Mouse (Mus musculus) stomach, postnatal 0 days (tissue): ENCODE results near the gene Gm10283. TPM values are rescaled to one million over a fixed set of nuclear protein-coding genes. Genes with fewer than 3 reads are reported as not detected.

Experiments used
- ATAC-seq: fragments of 200-750 bp; cut with Nextera tagmentation; 2 replicates; pipeline ENCODE4 v1.8.0; 2017; ENCODE audit not compliant: low FRiP score, low TSS enrichment
- DNase-seq: peaks from one replicate; pipeline ENCODE4 v3.0.0-alpha.2; 2016; ENCODE audit warnings: low spot score
- H3K27ac ChIP-seq: fragments of 300-500 bp; sonication (generic); replicated peaks from 2 replicates; pipeline ENCODE4 v1.5.1; 2014; ENCODE audit warnings: mild to moderate bottlenecking, control low read depth
- H3K27me3 ChIP-seq: fragments of 300-500 bp; sonication (generic); 2 replicates; pipeline ENCODE4 v1.6.1; 2014; ENCODE audit warnings: low read length; ENCODE audit not compliant: control insufficient read depth, insufficient read depth
- H3K36me3 ChIP-seq: fragments of 300-500 bp; sonication (generic); 2 replicates; pipeline ENCODE4 v1.6.1; 2014; ENCODE audit warnings: low read length, mixed read lengths; ENCODE audit not compliant: control insufficient read depth, insufficient read depth
- H3K4me1 ChIP-seq: fragments of 300-500 bp; sonication (generic); replicated peaks from 2 replicates; pipeline ENCODE4 v1.6.1; 2014; ENCODE audit warnings: antibody characterized with exemption; ENCODE audit not compliant: control insufficient read depth, insufficient read depth
- H3K4me2 ChIP-seq: fragments of 300-500 bp; sonication (generic); replicated peaks from 2 replicates; pipeline ENCODE4 v1.6.1; 2014; ENCODE audit warnings: low read depth, mild to moderate bottlenecking, control low read depth, moderate library complexity
- H3K4me3 ChIP-seq: fragments of 300-500 bp; sonication (generic); 2 replicates; pipeline ENCODE4 v1.5.1; 2014; ENCODE audit warnings: low read depth, low read length, control low read depth
- H3K9ac ChIP-seq: fragments of 300-500 bp; sonication (generic); 2 replicates; pipeline ENCODE4 v1.6.1; 2014; ENCODE audit warnings: mild to moderate bottlenecking, low read length, control low read depth, mixed read lengths
- H3K9me3 ChIP-seq: fragments of 300-500 bp; sonication (generic); 2 replicates; pipeline ENCODE4 v1.6.1; 2016; ENCODE audit warnings: low read length; ENCODE audit not compliant: control insufficient read depth
- CTCF ChIP-seq: IDR thresholded peaks from 2 replicates; pipeline ENCODE4 v1.5.1; 2016; ENCODE audit warnings: antibody characterized with exemption, low read depth, mild to moderate bottlenecking, moderate library complexity
- EP300 ChIP-seq: optimal IDR thresholded peaks from 2 replicates; pipeline ENCODE3; 2016; ENCODE audit warnings: antibody characterized with exemption
- WGBS: fragments of 180-500 bp; shearing (Covaris S2); extraction: QIAGEN DNeasy Blood & Tissue Kit; methylation state at CpG from one replicate; pipeline ENCODE4 v1.1.7; 2014; 5-methylcytosine and 5-hydroxymethylcytosine counted together
- polyA plus RNA-seq: library from polyadenylated mRNA; unstranded; fragments of >200 nt; fragmentation: Nextera tagmentation; extraction: Ambion mirVana; gene quantifications from 2 replicates; pipeline ENCODE4 v1.2.1, GENCODE M21; 2015

Gene Gm10283
- polyA plus RNA-seq, 1 experiment from 2014 or later = not detected

- 43% methylated on average over 3 of the region's 3 CpGs for WGBS
Measured at GRCm38 (mm10) chr8:60438557-60438956, 64.4 kb downstream of the Gm10283 start.

GRCm38 (mm10) chr8:60436872-60437271 is 66.1 kb downstream of the Gm10283 start:
- Histone ChIP-seq H3K36me3 (no peaks in the 10 kb centered on the region), H3K4me3 (no peak overlapping the region), H3K4me2 (no peak overlapping the region), H3K27ac (no peak overlapping the region), H3K9ac (no peak overlapping the region), H3K4me1 (no peaks in the 10 kb centered on the region), H3K27me3 (no peaks in the 10 kb centered on the region), H3K9me3 (no peaks in the 10 kb centered on the region)
- ATAC-seq = no peak
- TF ChIP-seq EP300 = no peak
- no peak for TF ChIP-seq CTCF
- no peak for DNase-seq
- WGBS = 73% methylated on average over 3 of the region's 3 CpGs

More at GRCm38 (mm10) chr8:60438557-60438956, 64.4 kb downstream of the Gm10283 start:
- Histone ChIP-seq H3K4me1 (no peaks in the 10 kb centered on the region), H3K9me3 (no peaks in the 10 kb centered on the region), H3K9ac (no peak overlapping the region), H3K27me3 (no peaks in the 10 kb centered on the region), H3K27ac (no peak overlapping the region), H3K36me3 (no peaks in the 10 kb centered on the region), H3K4me2 (no peak overlapping the region), H3K4me3 (no peak overlapping the region)
- ATAC-seq = no peak
- no peak for DNase-seq
- TF ChIP-seq CTCF (no peak), EP300 (no peak)

GRCm38 (mm10) chr8:60432649-60433048 is 70.3 kb downstream of the Gm10283 start:
- H3K27ac ChIP-seq = no peak overlapping the region
- H3K9ac ChIP-seq = no peak overlapping the region
- TF ChIP-seq EP300 (no peak), CTCF (no peak)
- H3K4me1 ChIP-seq = no peaks in the 10 kb centered on the region
- no peak overlapping the region for H3K4me2 ChIP-seq
- H3K9me3 ChIP-seq = no peaks in the 10 kb centered on the region
- H3K4me3 ChIP-seq = no peak overlapping the region
- ATAC-seq (no peak), DNase-seq (no peak)
- 92% methylated on average over 5 of the region's 5 CpGs for WGBS
- H3K36me3 ChIP-seq = no peaks in the 10 kb centered on the region
- no peaks in the 10 kb centered on the region for H3K27me3 ChIP-seq

- ATAC-seq (no peak), DNase-seq (no peak)
- Histone ChIP-seq H3K27ac (no peak overlapping the region), H3K36me3 (no peaks in the 10 kb centered on the region), H3K9me3 (no peaks in the 10 kb centered on the region), H3K27me3 (no peaks in the 10 kb centered on the region), H3K4me1 (no peaks in the 10 kb centered on the region), H3K9ac (no peak overlapping the region), H3K4me3 (no peak overlapping the region), H3K4me2 (no peak overlapping the region)
- TF ChIP-seq CTCF (no peak), EP300 (no peak)
- 75% methylated on average over 8 of the region's 8 CpGs for WGBS
Measured at GRCm38 (mm10) chr8:60406358-60406757, 96.6 kb downstream of the Gm10283 start.

- Histone ChIP-seq H3K4me1 (no peaks in the 10 kb centered on the region), H3K9ac (no peak overlapping the region), H3K36me3 (no peaks in the 10 kb centered on the region), H3K9me3 (no peaks in the 10 kb centered on the region), H3K4me2 (no peak overlapping the region), H3K27ac (no peak overlapping the region), H3K27me3 (no peaks in the 10 kb centered on the region), H3K4me3 (no peak overlapping the region)
- TF ChIP-seq CTCF (no peak), EP300 (no peak)
- no peak for DNase-seq
- no peak for ATAC-seq
- 45% methylated on average over 6 of the region's 6 CpGs for WGBS
Measured at GRCm38 (mm10) chr8:60404994-60405548, 97.9 kb downstream of the Gm10283 start.

- no peaks in the 10 kb centered on the region for H3K9me3 ChIP-seq
- WGBS = 62% methylated on average over 4 of the region's 4 CpGs
Measured at GRCm38 (mm10) chr8:60393675-60394074, 109.3 kb downstream of the Gm10283 start.

More at GRCm38 (mm10) chr8:60393675-60394074, 109.3 kb downstream of the Gm10283 start:
- DNase-seq (no peak), ATAC-seq (no peak)
- TF ChIP-seq EP300 (no peak), CTCF (no peak)
- Histone ChIP-seq H3K4me2 (no peak overlapping the region), H3K4me3 (no peak overlapping the region), H3K9ac (no peak overlapping the region), H3K4me1 (no peaks in the 10 kb centered on the region), H3K27ac (no peak overlapping the region), H3K36me3 (no peaks in the 10 kb centered on the region), H3K27me3 (no peaks in the 10 kb centered on the region)
